ENCODE assay signal across 31 mouse cellular contexts in the genomic region with DNA sequence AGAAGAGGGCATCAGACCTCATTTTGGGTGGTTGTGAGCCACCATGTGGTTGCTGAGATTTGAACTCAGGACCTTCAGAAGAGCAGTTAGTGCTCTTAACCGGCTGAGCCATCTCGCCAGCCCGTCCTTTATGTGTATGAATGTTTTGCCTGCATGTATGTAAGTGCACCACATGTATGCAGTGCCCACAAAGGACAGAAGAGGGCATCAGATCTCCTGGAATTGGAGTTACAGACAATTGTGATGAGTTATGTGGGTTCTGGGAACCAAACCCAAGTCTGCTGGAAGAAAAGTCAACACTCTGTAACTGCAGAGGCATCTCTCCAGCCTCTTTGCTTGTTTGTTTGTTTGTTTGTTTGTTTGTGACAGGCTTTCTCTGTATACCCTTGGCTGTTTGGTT. TPM values are rescaled to one million over a fixed set of nuclear protein-coding genes. Genes with fewer than 3 reads are reported as not detected.
DNase-seq lines count a peak whose midpoint lies in the region; ATAC-seq and TF ChIP-seq lines count a peak whose summit lies in the region.
"Had no signal": no experiment of that assay in that cellular context is flagged by ENCODE, and none has a peak within 500 bp of the region (broad histone marks: within the 10 kb centered on the region; RNA-seq: fewer than 3 reads in every experiment).

No protein-coding gene starts in this region.

- peak; percentile 42 for TF ChIP-seq CTCF in hindbrain, postnatal 0 days (IDR thresholded peaks at IDR 0.05; ENCODE audit: low read depth)
- TF ChIP-seq CTCF in midbrain, postnatal 0 days (IDR thresholded peaks at IDR 0.05), result peak; percentile 47

- H3K27ac ChIP-seq in hindbrain, postnatal 0 days, result no peak overlapping the region
- no peak overlapping the region for H3K27ac ChIP-seq in hindbrain, embryonic 10.5 days
- no peak overlapping the region for H3K27ac ChIP-seq in midbrain, postnatal 0 days (ENCODE audit: low read depth, low read length)
- no peak overlapping the region for H3K27ac ChIP-seq in midbrain, embryonic 14.5 days (replicated peaks; ENCODE audit: low read depth, low read length)
- H3K27ac ChIP-seq: forebrain, embryonic 10.5 days; midbrain, embryonic 13.5 days; neural tube, embryonic 13.5 days; stomach, embryonic 15.5 days had no signal

- DNase-seq in hindbrain, postnatal 0 days (ENCODE audit: low spot score), result no peak
- no peak for DNase-seq in hindbrain, embryonic 10.5 days (ENCODE audit: low spot score)
- no peak for DNase-seq in midbrain, postnatal 0 days (ENCODE audit: low spot score)
- DNase-seq in midbrain, embryonic 14.5 days, result no peak
- DNase-seq in ES-CJ7 (ENCODE audit: low read depth, low spot score) (peak; percentile 32), ZHBTc4 (ENCODE audit: low read depth, low spot score) (peak; percentile 26)
- DNase-seq in thymus, postnatal 25 days, result no peak
- DNase-seq in urinary bladder, postnatal 14 days (ENCODE audit: low spot score), result no peak
- DNase-seq: adrenal gland, postnatal 36 days; cerebellum, postnatal 10 days; heart, postnatal 10 days; kidney, adult 18-20 months; kidney, postnatal 4 days; lung, embryonic 14.5 days; right cerebral cortex, adult 18-20 months; right cerebral cortex, postnatal 4 days; thymus, adult 2 months had no signal

- ATAC-seq in hindbrain, postnatal 0 days, result no peak
- no peak for ATAC-seq in midbrain, postnatal 0 days (ENCODE audit: low FRiP score)
- no peak for ATAC-seq in midbrain, embryonic 14.5 days (ENCODE audit: low FRiP score, low TSS enrichment)
- ATAC-seq: midbrain, embryonic 13.5 days had no signal

- H3K27me3 ChIP-seq in hindbrain, postnatal 0 days (ENCODE audit: insufficient read depth, low read length), result no peaks in the 10 kb centered on the region
- no peaks in the 10 kb centered on the region for H3K27me3 ChIP-seq in hindbrain, embryonic 10.5 days (ENCODE audit: insufficient read depth, poor library complexity, severe bottlenecking)
- no peaks in the 10 kb centered on the region for H3K27me3 ChIP-seq in midbrain, postnatal 0 days (ENCODE audit: insufficient read depth, low read length)
- H3K27me3 ChIP-seq in midbrain, embryonic 14.5 days (ENCODE audit: control insufficient read depth, insufficient read depth, low read length), result no peaks in the 10 kb centered on the region
- H3K27me3 ChIP-seq: midbrain, embryonic 13.5 days; neural tube, embryonic 13.5 days; stomach, embryonic 15.5 days had no signal

- WGBS in hindbrain, postnatal 0 days, result 99% methylated on average over 3 of the region's 3 CpGs
- 92% methylated on average over 3 of the region's 3 CpGs for WGBS in hindbrain, embryonic 10.5 days
- WGBS in midbrain, postnatal 0 days, result 100% methylated on average over 3 of the region's 3 CpGs
- 96% methylated on average over 3 of the region's 3 CpGs for WGBS in midbrain, embryonic 14.5 days

- H3K4me3 ChIP-seq in hindbrain, postnatal 0 days (ENCODE audit: low read length), result no peak overlapping the region
- H3K4me3 ChIP-seq in hindbrain, embryonic 10.5 days, result no peak overlapping the region
- H3K4me3 ChIP-seq in midbrain, postnatal 0 days (ENCODE audit: low read depth, low read length), result no peak overlapping the region
- no peak overlapping the region for H3K4me3 ChIP-seq in midbrain, embryonic 14.5 days (replicated peaks; ENCODE audit: low read depth, low read length)
- H3K4me3 ChIP-seq: forebrain, embryonic 10.5 days; midbrain, embryonic 13.5 days; neural tube, embryonic 13.5 days; stomach, embryonic 15.5 days had no signal

- no peak overlapping the region for H3K4me2 ChIP-seq in hindbrain, postnatal 0 days (ENCODE audit: low read depth, low read length)
- H3K4me2 ChIP-seq in midbrain, postnatal 0 days (ENCODE audit: low read depth, low read length, poor library complexity, severe bottlenecking), result no peak overlapping the region
- H3K4me2 ChIP-seq in midbrain, embryonic 14.5 days (ENCODE audit: low read length), result no peak overlapping the region
- H3K4me2 ChIP-seq: heart, embryonic 11.5 days; liver, embryonic 11.5 days; lung, embryonic 14.5 days; midbrain, embryonic 13.5 days; neural tube, embryonic 13.5 days; stomach, embryonic 15.5 days had no signal

- H3K4me1 ChIP-seq in hindbrain, postnatal 0 days (ENCODE audit: insufficient read depth, low read length), result no peaks in the 10 kb centered on the region
- no peaks in the 10 kb centered on the region for H3K4me1 ChIP-seq in hindbrain, embryonic 10.5 days (replicated peaks)
- no peaks in the 10 kb centered on the region for H3K4me1 ChIP-seq in midbrain, postnatal 0 days (ENCODE audit: insufficient read depth, low read length)
- H3K4me1 ChIP-seq in midbrain, embryonic 14.5 days (ENCODE audit: control insufficient read depth, insufficient read depth, low read length), result no peaks in the 10 kb centered on the region
- H3K4me1 ChIP-seq: forebrain, embryonic 10.5 days; midbrain, embryonic 13.5 days; neural tube, embryonic 13.5 days; stomach, embryonic 15.5 days had no signal

- H3K36me3 ChIP-seq in hindbrain, postnatal 0 days (ENCODE audit: insufficient read depth, low read length), result peaks cover 40% of the 10 kb centered on the region
- peaks cover 76% of the 10 kb centered on the region for H3K36me3 ChIP-seq in hindbrain, embryonic 10.5 days
- H3K36me3 ChIP-seq in midbrain, postnatal 0 days (ENCODE audit: insufficient read depth, low read length), result peaks cover 43% of the 10 kb centered on the region
- peaks cover 66% of the 10 kb centered on the region for H3K36me3 ChIP-seq in midbrain, embryonic 14.5 days (ENCODE audit: control insufficient read depth, insufficient read depth, low read length)

- H3K9ac ChIP-seq in hindbrain, postnatal 0 days (replicated peaks; ENCODE audit: low read length), result no peak overlapping the region
- no peak overlapping the region for H3K9ac ChIP-seq in midbrain, postnatal 0 days (replicated peaks; ENCODE audit: low read length, poor library complexity, severe bottlenecking)
- H3K9ac ChIP-seq in midbrain, embryonic 14.5 days (replicated peaks; ENCODE audit: low read length), result no peak overlapping the region
- H3K9ac ChIP-seq: lung, embryonic 14.5 days; midbrain, embryonic 13.5 days; neural tube, embryonic 13.5 days; stomach, embryonic 15.5 days had no signal

- H3K9me3 ChIP-seq in hindbrain, postnatal 0 days (ENCODE audit: low read length), result no peaks in the 10 kb centered on the region
- H3K9me3 ChIP-seq in hindbrain, embryonic 10.5 days, result no peaks in the 10 kb centered on the region
- no peaks in the 10 kb centered on the region for H3K9me3 ChIP-seq in midbrain, postnatal 0 days (ENCODE audit: low read length)
- H3K9me3 ChIP-seq in midbrain, embryonic 14.5 days (ENCODE audit: control insufficient read depth, low read length), result no peaks in the 10 kb centered on the region
- H3K9me3 ChIP-seq: forebrain, embryonic 10.5 days; midbrain, embryonic 13.5 days; neural tube, embryonic 13.5 days; stomach, embryonic 15.5 days had no signal

RNA-seq across cellular contexts. Expression of gene Kif3a, which starts 13.4 kb away (rescaled TPM):
- 73.7 and 82.9 TPM in 2 replicates for total RNA-seq in hindbrain, postnatal 0 days (2014; rRNA removed)
- polyA plus RNA-seq in hindbrain, postnatal 0 days (2015; fragmentation: Nextera tagmentation; extraction: Ambion mirVana), result 332 and 344 TPM in 2 replicates
- polyA plus RNA-seq in hindbrain, embryonic 10.5 days (2016; fragmentation: Nextera tagmentation; extraction: Ambion mirVana), result 67.8 and 71.5 TPM in 2 replicates
- 114 and 117 TPM in 2 replicates for total RNA-seq in midbrain, postnatal 0 days (2014; rRNA removed)
- polyA plus RNA-seq in midbrain, postnatal 0 days (2015; fragmentation: Nextera tagmentation; extraction: Ambion mirVana), result 335 and 386 TPM in 2 replicates
- 301 and 306 TPM in 2 replicates for polyA plus RNA-seq in midbrain, embryonic 14.5 days (2014; fragmentation: Nextera tagmentation; extraction: Ambion mirVana)

RNA-seq across cellular contexts. Expression of gene Il4, which starts 37.9 kb away (rescaled TPM):
- not detected in 2 replicates for total RNA-seq in hindbrain, postnatal 0 days (2014; rRNA removed)
- polyA plus RNA-seq in hindbrain, postnatal 0 days (2015; fragmentation: Nextera tagmentation; extraction: Ambion mirVana), result 3.8 and 3.9 TPM in 2 replicates
- 0.66 and 1.2 TPM in 2 replicates for polyA plus RNA-seq in hindbrain, embryonic 10.5 days (2016; fragmentation: Nextera tagmentation; extraction: Ambion mirVana)
- not detected in 2 replicates for total RNA-seq in midbrain, postnatal 0 days (2014; rRNA removed)
- 3.9 and 4.9 TPM in 2 replicates for polyA plus RNA-seq in midbrain, postnatal 0 days (2015; fragmentation: Nextera tagmentation; extraction: Ambion mirVana)
- polyA plus RNA-seq in midbrain, embryonic 14.5 days (2014; fragmentation: Nextera tagmentation; extraction: Ambion mirVana), result 8.8 and 10.9 TPM in 2 replicates
- total RNA-seq: adrenal gland, adult 18-20 months; adrenal gland, postnatal 36 days; heart, postnatal 10 days; layer of hippocampus, postnatal 10 days had no signal

RNA-seq across cellular contexts. Expression of gene Il13, which starts 53.9 kb away (rescaled TPM):
- not detected in 2 replicates for total RNA-seq in hindbrain, postnatal 0 days (2014; rRNA removed)
- not detected in 2 replicates for polyA plus RNA-seq in hindbrain, postnatal 0 days (2015; fragmentation: Nextera tagmentation; extraction: Ambion mirVana)
- polyA plus RNA-seq in hindbrain, embryonic 10.5 days (2016; fragmentation: Nextera tagmentation; extraction: Ambion mirVana), result not detected in 2 replicates
- total RNA-seq in midbrain, postnatal 0 days (2014; rRNA removed), result not detected in 2 replicates
- not detected in 2 replicates for polyA plus RNA-seq in midbrain, postnatal 0 days (2015; fragmentation: Nextera tagmentation; extraction: Ambion mirVana)
- not detected in 2 replicates for polyA plus RNA-seq in midbrain, embryonic 14.5 days (2014; fragmentation: Nextera tagmentation; extraction: Ambion mirVana)
- total RNA-seq: adrenal gland, adult 18-20 months; adrenal gland, postnatal 36 days; gastrocnemius, postnatal 4 days; heart, postnatal 10 days; layer of hippocampus, postnatal 10 days; left cerebral cortex, adult 8-10 months had no signal
- polyA plus RNA-seq: embryonic facial prominence, embryonic 11.5 days; forebrain, embryonic 10.5 days; heart, embryonic 11.5 days; hindbrain, embryonic 11.5 days; kidney, embryonic 16.5 days; limb, embryonic 11.5 days; liver, embryonic 11.5 days; lung, embryonic 14.5 days; midbrain, embryonic 13.5 days; neural tube, embryonic 13.5 days; stomach, embryonic 15.5 days had no signal

Comparison
In these comparisons a context has a peak if more than half of its experiments do, and no peak if none do; other contexts are left out.
1. DNase-seq: peak in ES-CJ7 (single experiment) and ZHBTc4 (single experiment); none in hindbrain, postnatal 0 days (single experiment), hindbrain, embryonic 10.5 days (single experiment), midbrain, postnatal 0 days (single experiment), midbrain, embryonic 14.5 days (single experiment), thymus, postnatal 25 days (single experiment) and urinary bladder, postnatal 14 days (single experiment).